29 mouse cellular contexts compared by ENCODE assay signal in the genomic region with DNA sequence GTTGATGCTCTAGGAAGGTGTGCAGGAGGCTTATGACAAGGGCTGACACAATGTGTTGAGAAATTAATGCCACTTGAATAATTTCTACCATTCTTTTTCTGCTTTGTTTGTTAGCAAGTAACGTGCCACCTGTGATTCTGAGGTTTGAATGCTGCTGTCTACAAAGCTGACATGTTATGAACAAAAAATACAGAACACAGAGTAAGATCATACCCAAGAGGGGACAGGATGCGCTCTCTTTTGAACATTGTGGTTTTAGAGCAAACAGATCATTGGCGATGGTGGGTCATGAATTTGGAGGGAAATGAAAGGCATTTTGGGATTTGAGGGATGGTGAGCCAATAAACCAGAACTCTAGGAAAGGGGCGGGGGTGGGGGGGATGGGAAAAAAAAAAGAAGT.
DNase-seq lines count a peak whose midpoint lies in the region; TF ChIP-seq lines count a peak whose summit lies in the region.
"Had no signal": no experiment of that assay in that cellular context is flagged by ENCODE, and none has a peak within 500 bp of the region (broad histone marks: within the 10 kb centered on the region; RNA-seq: fewer than 3 reads in every experiment).

No protein-coding gene starts in this region.

- TF ChIP-seq CTCF in thymus, adult 2 months (IDR thresholded peaks at IDR 0.05; ENCODE audit: borderline replicate concordance, control insufficient read depth, extremely low read depth, insufficient read depth, low read length, poor library complexity): no peak

- H3K4me3 ChIP-seq in thymus, adult 2 months (ENCODE audit: control insufficient read depth, insufficient read depth, low read length): no peak overlapping the region
- no peak overlapping the region for H3K4me3 ChIP-seq in hindbrain, embryonic 10.5 days
- H3K4me3 ChIP-seq: forebrain, embryonic 15.5 days; heart, embryonic 10.5 days; heart, embryonic 15.5 days; hindbrain, embryonic 15.5 days; kidney, embryonic 15.5 days; left cerebral cortex, adult 2 months; limb, embryonic 12.5 days; liver, embryonic 15.5 days; midbrain, embryonic 10.5 days; myocyte had no signal

- H3K27me3 ChIP-seq in thymus, adult 2 months (ENCODE audit: control insufficient read depth, insufficient read depth, low read length): no peaks in the 10 kb centered on the region
- no peaks in the 10 kb centered on the region for H3K27me3 ChIP-seq in hindbrain, embryonic 10.5 days (ENCODE audit: insufficient read depth, poor library complexity, severe bottlenecking)
- H3K27me3 ChIP-seq: forebrain, embryonic 15.5 days; heart, embryonic 15.5 days; hindbrain, embryonic 15.5 days; kidney, embryonic 15.5 days; limb, embryonic 12.5 days; liver, embryonic 15.5 days; Patski had no signal

- H3K27ac ChIP-seq in thymus, adult 2 months (ENCODE audit: control insufficient read depth, insufficient read depth, low read length): peak overlapping the region; percentile 99; the same call in 1 of the 2 replicates
- H3K27ac ChIP-seq in hindbrain, embryonic 10.5 days: no peak overlapping the region
- H3K27ac ChIP-seq: forebrain, embryonic 15.5 days; heart, embryonic 10.5 days; heart, embryonic 15.5 days; hindbrain, embryonic 15.5 days; kidney, embryonic 15.5 days; left cerebral cortex, adult 2 months; limb, embryonic 12.5 days; liver, embryonic 15.5 days; midbrain, embryonic 10.5 days had no signal

- DNase-seq in CD4-positive, CD25-positive, alpha-beta regulatory T cell, adult 2 months (ENCODE audit: low read depth, low spot score): peak; percentile 60
- DNase-seq in T-cell, adult 2 months (ENCODE audit: low spot score): peak; percentile 77
- DNase-seq in thymus, adult 2 months: peak; percentile 43
- peak; percentile 33 for DNase-seq in thymus, postnatal 4 days
- no peak for DNase-seq in embryo, embryonic 10 days (ENCODE audit: low spot score)
- DNase-seq in hindbrain, embryonic 10.5 days (ENCODE audit: low spot score): no peak
- no peak for DNase-seq in heart, postnatal 4 days
- DNase-seq: adrenal gland, adult 2 months; adrenal gland, postnatal 36 days; cerebellum, adult 2 months; cerebellum, postnatal 14 days; gastrocnemius, postnatal 25 days; heart, adult 11 months; kidney, adult 18-20 months; kidney, postnatal 25 days; lung, embryonic 14.5 days; lung, postnatal 14 days; right cerebral cortex, postnatal 25 days had no signal

- H3K36me3 ChIP-seq in thymus, adult 2 months (ENCODE audit: control insufficient read depth, insufficient read depth, low read length): no peaks in the 10 kb centered on the region
- no peaks in the 10 kb centered on the region for H3K36me3 ChIP-seq in hindbrain, embryonic 10.5 days
- H3K36me3 ChIP-seq: forebrain, embryonic 15.5 days; heart, embryonic 10.5 days; heart, embryonic 15.5 days; hindbrain, embryonic 15.5 days; kidney, embryonic 15.5 days; limb, embryonic 12.5 days; liver, embryonic 15.5 days; midbrain, embryonic 10.5 days had no signal

- 8% methylated on average over 4 of the region's 4 CpGs for WGBS in thymus, adult 2 months
- 89% methylated on average over 4 of the region's 4 CpGs for WGBS in hindbrain, embryonic 10.5 days

- H3K4me1 ChIP-seq in thymus, adult 2 months (replicated peaks; ENCODE audit: control insufficient read depth, insufficient read depth, low read length): peaks cover 20% of the 10 kb centered on the region
- no peaks in the 10 kb centered on the region for H3K4me1 ChIP-seq in hindbrain, embryonic 10.5 days (replicated peaks)
- H3K4me1 ChIP-seq: forebrain, embryonic 15.5 days; heart, embryonic 10.5 days; heart, embryonic 15.5 days; hindbrain, embryonic 15.5 days; kidney, embryonic 15.5 days; limb, embryonic 12.5 days; liver, embryonic 15.5 days; midbrain, embryonic 10.5 days had no signal

- H3K9me3 ChIP-seq in hindbrain, embryonic 10.5 days: no peaks in the 10 kb centered on the region
- H3K9me3 ChIP-seq: forebrain, embryonic 15.5 days; heart, embryonic 10.5 days; heart, embryonic 15.5 days; hindbrain, embryonic 15.5 days; kidney, embryonic 15.5 days; limb, embryonic 12.5 days; liver, embryonic 15.5 days; midbrain, embryonic 10.5 days had no signal

- TF ChIP-seq POLR2A in thymus, adult 2 months (IDR thresholded peaks at IDR 0.05; ENCODE audit: control insufficient read depth, extremely low read depth, insufficient read depth, low read length, poor library complexity): no peak

Comparison
In these comparisons a context has a peak if more than half of its experiments do, and no peak if none do; other contexts are left out.
1. DNase-seq: peak in CD4-positive, CD25-positive, alpha-beta regulatory T cell, adult 2 months (single experiment), T-cell, adult 2 months (single experiment), thymus, adult 2 months (single experiment) and thymus, postnatal 4 days (single experiment); none in embryo, embryonic 10 days (single experiment), hindbrain, embryonic 10.5 days (single experiment) and heart, postnatal 4 days (single experiment).